Mouse (Mus musculus): ENCODE results near the gene Selenow. TPM values are rescaled to one million over a fixed set of nuclear protein-coding genes. Genes with fewer than 3 reads are reported as not detected.

The Selenow gene
- 42.8 to 94.2 TPM (median 48.6 TPM) in 3 replicates for total RNA-seq (2017)

- ATAC-seq (replicated peaks; ENCODE audit: insufficient number of reproducible peaks, low FRiP score, low TSS enrichment, poor library complexity, severe bottlenecking), result peak; percentile 91
These were observed at the start of gene Selenow for GRCm38 (mm10) chr7:15922220-15922773. Selenow (minus strand) TSS chr7:15922402.

GRCm38 (mm10) chr7:15969674-15970073 lies 47.5 kb upstream of the Selenow start:
- ATAC-seq (replicated peaks; ENCODE audit: insufficient number of reproducible peaks, low FRiP score, low TSS enrichment, poor library complexity, severe bottlenecking), result no peak

- no peak for ATAC-seq (replicated peaks; ENCODE audit: insufficient number of reproducible peaks, low FRiP score, low TSS enrichment, poor library complexity, severe bottlenecking)
These were observed 46.1 kb upstream of the Selenow start for GRCm38 (mm10) chr7:15968322-15968721.

GRCm38 (mm10) chr7:15967312-15967711 lies 45.1 kb upstream of the Selenow start, which contains the start of gene Ehd2:
Ehd2 (minus strand) TSS chr7:15967567.
- ATAC-seq (replicated peaks; ENCODE audit: insufficient number of reproducible peaks, low FRiP score, low TSS enrichment, poor library complexity, severe bottlenecking), result peak; percentile 42; the same call in 1 of the 2 replicates

DNA sequence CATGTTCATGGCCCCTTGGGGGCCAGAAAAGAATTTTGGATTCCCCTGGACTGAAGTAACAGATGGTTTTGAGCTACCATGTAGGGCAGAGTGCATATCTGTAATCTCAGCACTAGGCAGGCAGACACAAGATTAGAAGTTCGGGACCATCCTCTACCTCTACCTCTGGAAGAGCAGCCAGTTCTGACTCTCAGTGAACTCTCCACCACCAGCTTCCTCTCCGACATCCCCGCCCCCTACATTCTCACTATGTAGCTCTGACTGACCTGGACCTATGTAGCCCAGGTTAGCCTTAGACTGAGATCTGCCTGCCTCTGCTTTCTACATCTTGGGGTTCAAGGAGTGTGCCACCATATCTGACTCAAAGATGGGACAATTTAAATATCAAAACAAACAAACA lies 44.3 kb upstream of the Selenow start:
- no peak for ATAC-seq (replicated peaks; ENCODE audit: insufficient number of reproducible peaks, low FRiP score, low TSS enrichment, poor library complexity, severe bottlenecking)

GRCm38 (mm10) chr7:15963798-15964652 lies 41.8 kb upstream of the Selenow start:
- ATAC-seq (replicated peaks; ENCODE audit: insufficient number of reproducible peaks, low FRiP score, low TSS enrichment, poor library complexity, severe bottlenecking), result no peak

GRCm38 (mm10) chr7:15962311-15963288 lies 40.4 kb upstream of the Selenow start:
- no peak for ATAC-seq (replicated peaks; ENCODE audit: insufficient number of reproducible peaks, low FRiP score, low TSS enrichment, poor library complexity, severe bottlenecking)

DNA sequence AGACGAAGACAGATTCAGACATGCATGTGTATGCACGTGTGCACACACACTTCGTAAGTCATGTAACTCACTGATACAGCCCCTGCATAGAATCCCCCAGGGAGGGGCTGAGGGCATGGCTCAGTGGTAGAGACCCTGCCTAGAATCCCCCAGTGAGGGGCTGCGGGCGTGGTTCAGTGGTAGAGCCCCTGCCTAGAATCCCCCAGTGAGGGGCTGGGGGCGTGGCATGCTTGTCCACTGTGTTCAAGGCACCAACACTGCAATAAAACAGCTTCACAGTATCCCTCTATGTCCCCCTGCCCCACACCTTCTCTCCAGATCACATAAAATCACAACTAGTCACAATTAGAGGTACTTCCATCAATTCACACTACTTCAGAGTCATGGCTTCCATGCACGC lies 39.6 kb upstream of the Selenow start:
- ATAC-seq (replicated peaks; ENCODE audit: insufficient number of reproducible peaks, low FRiP score, low TSS enrichment, poor library complexity, severe bottlenecking), result no peak

DNA sequence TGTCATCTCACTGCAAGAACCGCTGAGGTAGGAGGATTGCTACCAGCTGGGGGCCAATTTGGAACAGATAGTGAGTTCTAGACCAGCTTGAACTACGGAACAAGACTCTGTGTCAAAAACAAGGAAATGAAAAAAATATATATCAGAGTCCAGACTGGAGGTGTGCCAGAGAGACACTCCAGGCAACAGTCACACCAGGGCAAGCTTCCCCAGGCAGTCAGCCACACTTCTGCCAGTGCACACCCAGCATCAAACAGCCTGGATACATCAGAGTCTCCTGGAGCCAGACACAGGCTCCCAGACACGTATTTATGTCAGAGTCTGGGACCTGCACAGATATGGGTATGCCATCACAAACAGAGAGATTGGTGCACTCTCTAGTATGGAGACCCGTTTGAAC lies 39.0 kb upstream of the Selenow start:
- no peak for ATAC-seq (replicated peaks; ENCODE audit: insufficient number of reproducible peaks, low FRiP score, low TSS enrichment, poor library complexity, severe bottlenecking)

DNA sequence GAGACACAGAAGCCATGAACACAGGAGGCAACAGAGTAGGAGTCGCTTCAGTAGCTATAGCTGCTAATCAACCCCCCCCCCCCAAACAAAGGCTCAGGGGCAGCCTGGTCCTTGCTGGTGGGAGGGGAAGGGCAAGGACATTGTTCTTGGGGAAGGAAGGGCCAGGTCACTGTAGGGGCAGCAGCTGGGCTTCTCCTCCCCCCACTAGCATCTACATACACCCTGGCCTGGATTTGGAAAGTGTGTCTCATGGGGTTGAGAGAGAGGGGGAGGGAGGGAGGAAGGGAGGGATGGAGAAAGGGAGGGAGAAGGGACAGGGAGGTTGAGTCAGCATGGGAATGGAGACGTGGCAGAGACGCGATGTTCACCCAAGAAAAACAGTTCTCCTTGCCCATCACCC lies 38.5 kb upstream of the Selenow start:
- ATAC-seq (replicated peaks; ENCODE audit: insufficient number of reproducible peaks, low FRiP score, low TSS enrichment, poor library complexity, severe bottlenecking), result no peak

GRCm38 (mm10) chr7:15956143-15956542 lies 33.9 kb upstream of the Selenow start:
- no peak for ATAC-seq (replicated peaks; ENCODE audit: insufficient number of reproducible peaks, low FRiP score, low TSS enrichment, poor library complexity, severe bottlenecking)

GRCm38 (mm10) chr7:15955509-15955908 lies 33.3 kb upstream of the Selenow start:
- no peak for ATAC-seq (replicated peaks; ENCODE audit: insufficient number of reproducible peaks, low FRiP score, low TSS enrichment, poor library complexity, severe bottlenecking)

DNA sequence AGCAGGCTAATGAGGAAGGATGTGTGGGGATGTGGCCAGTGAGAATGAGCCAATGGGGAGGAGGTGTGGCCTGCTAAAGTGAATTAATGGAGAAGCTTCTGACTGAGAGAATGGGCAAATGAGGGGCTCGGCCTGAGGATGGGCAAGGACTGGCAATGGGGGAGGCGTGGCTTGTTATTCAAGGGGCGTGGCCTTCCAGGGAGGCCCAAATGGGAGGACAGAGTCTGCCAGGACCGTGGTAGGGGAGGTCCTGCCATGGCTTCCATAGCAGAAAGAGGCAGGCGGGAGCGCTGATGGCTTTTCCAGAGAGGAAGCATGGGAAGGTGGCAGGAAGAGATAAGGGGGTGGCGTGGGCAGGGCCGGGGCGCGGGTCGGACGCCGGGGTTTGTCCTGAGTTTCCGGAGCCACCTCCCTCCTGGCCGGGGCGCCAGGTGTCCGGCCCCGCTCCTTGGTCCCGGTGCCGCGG lies 32.8 kb upstream of the Selenow start:
- 0 out of 2 replicates have a peak, but pooled peaks have one; percentile 16 for ATAC-seq (replicated peaks; ENCODE audit: insufficient number of reproducible peaks, low FRiP score, low TSS enrichment, poor library complexity, severe bottlenecking)

DNA sequence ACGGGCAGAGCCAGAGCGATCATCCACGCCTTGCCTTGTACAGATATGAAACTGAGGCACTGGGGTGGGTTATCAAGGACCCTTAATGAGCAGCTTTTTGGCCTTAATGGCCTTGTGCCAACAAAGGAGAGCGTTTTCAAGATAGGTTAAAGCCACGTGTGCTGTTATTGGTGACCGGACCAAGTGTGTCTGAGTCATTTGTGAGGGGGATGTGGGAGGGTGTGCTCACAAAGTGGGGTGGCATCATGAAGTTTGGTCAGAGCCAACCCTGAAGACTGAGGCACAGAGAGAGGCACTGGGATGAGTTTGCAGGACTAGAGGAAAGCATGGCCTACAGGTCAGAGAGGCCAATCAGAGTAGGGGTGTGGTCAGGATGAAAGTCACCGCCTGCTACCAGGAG lies 32.2 kb upstream of the Selenow start:
- ATAC-seq (replicated peaks; ENCODE audit: insufficient number of reproducible peaks, low FRiP score, low TSS enrichment, poor library complexity, severe bottlenecking), result no peak

GRCm38 (mm10) chr7:15953307-15954074 lies 31.3 kb upstream of the Selenow start:
- ATAC-seq (replicated peaks; ENCODE audit: insufficient number of reproducible peaks, low FRiP score, low TSS enrichment, poor library complexity, severe bottlenecking), result no peak

GRCm38 (mm10) chr7:15952416-15952815 lies 30.2 kb upstream of the Selenow start:
- ATAC-seq (replicated peaks; ENCODE audit: insufficient number of reproducible peaks, low FRiP score, low TSS enrichment, poor library complexity, severe bottlenecking), result no peak

GRCm38 (mm10) chr7:15950008-15950407 lies 27.8 kb upstream of the Selenow start:
- no peak for ATAC-seq (replicated peaks; ENCODE audit: insufficient number of reproducible peaks, low FRiP score, low TSS enrichment, poor library complexity, severe bottlenecking)

DNA sequence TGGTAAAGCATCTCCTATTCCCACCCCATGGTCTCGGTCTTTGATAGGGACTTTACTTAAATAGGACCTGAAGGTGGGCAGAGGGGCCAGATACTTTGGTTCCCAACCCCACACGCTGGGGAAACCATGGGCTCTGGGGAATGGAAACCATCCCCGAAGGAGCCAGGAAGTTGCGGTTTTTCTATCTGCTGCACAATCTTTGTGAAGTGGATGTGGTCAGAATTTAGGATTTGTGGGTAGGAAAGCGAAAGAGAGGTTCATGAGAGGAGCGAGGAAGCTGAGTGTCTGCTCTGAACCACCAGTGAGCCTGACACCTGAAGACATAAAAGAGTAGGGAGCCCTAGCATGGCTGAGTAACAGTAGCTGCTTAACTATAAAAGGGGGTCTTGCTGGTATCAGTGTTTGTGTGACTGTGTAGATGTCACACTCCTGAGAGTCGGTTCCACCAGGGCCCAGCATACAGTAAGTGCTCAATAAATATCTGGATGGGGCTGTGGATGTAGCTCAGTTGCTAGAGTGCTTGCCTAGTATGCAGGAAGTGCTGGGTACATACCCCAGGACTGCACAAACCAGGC lies 27.1 kb upstream of the Selenow start:
- ATAC-seq (replicated peaks; ENCODE audit: insufficient number of reproducible peaks, low FRiP score, low TSS enrichment, poor library complexity, severe bottlenecking), result no peak
